In genomic region chr6:105677149-105678031, GRCm38 (mm10) we compare ENCODE assay signal across 8 mouse cellular contexts. TPM values are rescaled to one million over a fixed set of nuclear protein-coding genes. Genes with fewer than 3 reads are reported as not detected.
DNase-seq lines count a peak whose midpoint lies in the region; ATAC-seq and TF ChIP-seq lines count a peak whose summit lies in the region.

Gene Cntn4, plus strand, starts transcription at chr6:105677660.

- no peak for TF ChIP-seq POLR2A in thymus, adult 2 months (IDR thresholded peaks at IDR 0.05; ENCODE audit: control insufficient read depth, extremely low read depth, insufficient read depth, low read length, poor library complexity)

- H3K4me3 ChIP-seq in thymus, adult 2 months (ENCODE audit: control insufficient read depth, insufficient read depth, low read length) = no peak within 1 kb of the TSS
- peak within 1 kb of the TSS; percentile 55 for H3K4me3 ChIP-seq in hindbrain, embryonic 13.5 days

- no peaks in the 10 kb centered on the region for H3K27me3 ChIP-seq in thymus, adult 2 months (ENCODE audit: control insufficient read depth, insufficient read depth, low read length)
- H3K27me3 ChIP-seq in hindbrain, embryonic 13.5 days = peaks cover 40% of the 10 kb centered on the region

- peak; percentile 38 for DNase-seq in adrenal gland, postnatal 10 days
- no peak for DNase-seq in adrenal gland, adult 2 months
- peak; percentile 4 for DNase-seq in thymus, postnatal 4 days
- DNase-seq in thymus, adult 2 months = no peak
- DNase-seq in left cerebral cortex, postnatal 4 days = peak; percentile 64
- peak; percentile 70 for DNase-seq in retina, postnatal 1 day
- DNase-seq in thymus, postnatal 10 days (ENCODE audit: low spot score in 2 of 2) = no peak

- no peaks in the 10 kb centered on the region for H3K4me1 ChIP-seq in thymus, adult 2 months (replicated peaks; ENCODE audit: control insufficient read depth, insufficient read depth, low read length)
- H3K4me1 ChIP-seq in hindbrain, embryonic 13.5 days (replicated peaks) = peaks cover 21% of the 10 kb centered on the region

- peak within 1 kb of the TSS; percentile 76 for H3K9ac ChIP-seq in hindbrain, embryonic 13.5 days

- H3K9me3 ChIP-seq in hindbrain, embryonic 13.5 days = no peaks in the 10 kb centered on the region

- ATAC-seq in hindbrain, embryonic 13.5 days (ENCODE audit: low FRiP score) = peak; percentile 92

- intact Hi-C loops in left cerebral cortex, postnatal 4 days (cut with DNase I) = no loop called here

- peak within 1 kb of the TSS; percentile 79 for H3K4me2 ChIP-seq in hindbrain, embryonic 13.5 days

- no peak within 1 kb of the TSS for H3K27ac ChIP-seq in thymus, adult 2 months (ENCODE audit: control insufficient read depth, insufficient read depth, low read length)
- peak within 1 kb of the TSS; percentile 58 for H3K27ac ChIP-seq in hindbrain, embryonic 13.5 days

- WGBS in thymus, adult 2 months = 10% methylated on average over 40 of the region's 40 CpGs
- WGBS in hindbrain, embryonic 13.5 days = 2% methylated on average over 37 of the region's 40 CpGs

- TF ChIP-seq CTCF in thymus, adult 2 months (IDR thresholded peaks at IDR 0.05; ENCODE audit: borderline replicate concordance, control insufficient read depth, extremely low read depth, insufficient read depth, low read length, poor library complexity) = no peak

- no peaks in the 10 kb centered on the region for H3K36me3 ChIP-seq in thymus, adult 2 months (ENCODE audit: control insufficient read depth, insufficient read depth, low read length)
- no peaks in the 10 kb centered on the region for H3K36me3 ChIP-seq in hindbrain, embryonic 13.5 days

RNA-seq across cellular contexts. Expression of gene Cntn4, which starts in this region (rescaled TPM):
- total RNA-seq in adrenal gland, postnatal 10 days (2021) = 1 to 10 TPM; 2.5 to 4.9 TPM
- under 1 TPM; 0.21 to 0.43 TPM for total RNA-seq in adrenal gland, adult 2 months (2021)
- polyA plus RNA-seq in adrenal gland, adult 2 months (2012; rRNA removed) = not detected in 2 replicates
- polyA plus RNA-seq in thymus, adult 2 months (2012; rRNA removed) = not detected in 2 replicates
- polyA plus RNA-seq in hindbrain, embryonic 13.5 days (2015; fragmentation: Nextera tagmentation; extraction: Ambion mirVana) = 17.9 and 18.3 TPM in 2 replicates
- total RNA-seq in left cerebral cortex, postnatal 4 days (2021) = 10 to 100 TPM; 31.4 to 36.3 TPM

Comparison
In these comparisons a context has a peak if more than half of its experiments do, and no peak if none do; other contexts are left out.
1. RNA of gene Cntn4 (total RNA-seq): 31.4 to 36.3 TPM in left cerebral cortex, postnatal 4 days; 2.5 to 4.9 TPM in adrenal gland, postnatal 10 days and 0.21 to 0.43 TPM in adrenal gland, adult 2 months; every median in the first group is over 4 times any median in the second.
2. RNA of gene Cntn4 (polyA plus RNA-seq): 17.9 to 18.3 TPM in hindbrain, embryonic 13.5 days; not detected in adrenal gland, adult 2 months and not detected in thymus, adult 2 months; every median in the first group is over 10 times any median in the second.
3. DNase-seq: peak in adrenal gland, postnatal 10 days (single experiment), thymus, postnatal 4 days (single experiment), left cerebral cortex, postnatal 4 days (single experiment) and retina, postnatal 1 day (single experiment); none in adrenal gland, adult 2 months (single experiment), thymus, adult 2 months (single experiment) and thymus, postnatal 10 days (0 of 2).